Mouse (Mus musculus): ENCODE measurements around the gene Capn6.

The Capn6 gene

DNA sequence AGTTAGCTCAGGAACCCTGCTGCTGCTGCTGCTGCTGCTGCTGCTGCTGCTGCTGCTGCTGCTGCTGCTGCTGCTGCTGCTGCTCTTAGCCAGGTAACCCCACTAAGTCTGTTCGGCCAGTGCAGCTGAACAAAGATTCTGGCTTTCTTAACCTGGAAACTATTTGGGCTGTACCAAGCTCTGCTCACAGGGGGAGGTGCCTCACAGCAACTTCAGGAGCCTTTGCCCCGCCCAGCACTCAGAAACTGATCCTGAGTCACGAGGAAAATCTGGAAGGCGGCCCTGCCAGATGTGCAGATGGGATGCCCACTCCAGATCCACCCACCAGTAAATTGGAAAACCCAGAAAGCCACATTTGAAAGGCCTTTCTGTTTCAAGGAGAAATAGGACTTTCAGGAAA is at the start of gene Capn6:
Gene Capn6 (minus strand): TSS at position 203 of the 400 bp plus-strand sequence.
- no peak for DNase-seq (ENCODE audit: low read depth in 2 of 2, low spot score in 2 of 2)

DNA sequence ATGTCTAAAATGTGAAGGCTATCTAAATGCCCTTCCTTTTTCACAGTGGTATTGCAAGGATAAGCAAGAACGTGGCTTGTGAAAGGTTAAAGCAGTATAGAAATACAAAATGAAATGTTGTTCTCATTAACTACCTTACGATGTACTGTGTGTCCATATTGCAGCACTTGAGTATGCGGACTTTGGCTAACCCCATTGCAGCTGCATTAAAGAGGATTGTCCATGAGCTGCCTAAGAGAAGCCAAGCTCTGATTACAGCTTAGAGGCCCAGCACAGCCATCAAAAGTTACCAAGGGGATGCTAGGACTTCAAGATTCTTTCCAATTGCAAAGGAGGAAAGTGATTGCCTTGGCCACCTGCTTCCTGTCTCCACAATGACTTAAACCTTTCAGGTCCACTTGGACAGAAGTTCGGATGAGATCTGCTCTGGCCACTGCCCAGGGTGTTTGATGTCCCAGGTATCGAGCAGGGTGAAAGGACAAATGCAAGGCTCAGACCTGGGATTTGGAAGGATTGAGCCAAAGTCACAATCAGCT is 40.0 kb upstream of the Capn6 start:
- no peak for DNase-seq (ENCODE audit: low read depth in 2 of 2, low spot score in 2 of 2)

DNA sequence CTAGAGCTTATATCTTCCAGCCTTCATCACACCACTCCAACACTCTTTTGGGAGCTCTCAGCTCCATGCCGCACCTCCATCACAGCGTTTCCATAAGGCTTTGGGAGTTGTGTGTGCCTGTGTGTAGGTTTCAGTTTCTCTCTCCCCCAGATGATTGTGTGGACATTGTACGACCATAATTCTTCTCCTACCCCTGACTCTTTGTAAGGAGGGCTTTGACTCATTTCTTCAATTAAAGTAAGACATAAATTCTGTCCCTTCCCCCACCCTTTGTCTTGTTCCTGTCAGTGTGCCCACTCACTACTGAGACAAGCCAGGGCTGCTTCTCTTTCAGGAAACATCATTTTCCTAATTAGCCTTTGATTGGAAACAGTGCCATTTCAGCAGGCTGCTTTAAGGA is 24.1 kb upstream of the Capn6 start:
- no peak for DNase-seq (ENCODE audit: low read depth in 2 of 2, low spot score in 2 of 2)

- DNase-seq (ENCODE audit: low read depth in 2 of 2, low spot score in 2 of 2) = no peak
Measured at GRCm38 (mm10) chrX:143849969-143850368, 22.8 kb upstream of the Capn6 start.

DNA sequence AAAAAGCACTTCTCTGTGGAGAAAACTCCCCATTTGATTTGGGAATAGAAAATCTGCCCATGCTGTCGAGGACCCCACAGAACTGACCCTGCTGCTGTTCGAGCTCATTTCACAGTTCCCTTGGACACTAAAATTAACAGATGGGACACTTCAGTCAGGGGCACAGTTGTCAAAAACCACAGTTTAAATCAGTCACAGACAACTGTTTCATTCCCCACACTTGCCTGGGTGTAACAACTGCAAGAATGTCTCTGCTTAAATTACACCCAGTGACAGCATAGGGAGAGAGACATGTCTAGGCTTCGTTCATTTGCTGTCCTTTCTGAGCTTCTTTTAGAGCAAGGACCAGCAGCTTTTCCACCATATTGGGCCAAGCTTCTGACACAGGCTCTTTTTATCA is 19.4 kb upstream of the Capn6 start:
- DNase-seq (ENCODE audit: low read depth in 2 of 2, low spot score in 2 of 2) = no peak

DNA sequence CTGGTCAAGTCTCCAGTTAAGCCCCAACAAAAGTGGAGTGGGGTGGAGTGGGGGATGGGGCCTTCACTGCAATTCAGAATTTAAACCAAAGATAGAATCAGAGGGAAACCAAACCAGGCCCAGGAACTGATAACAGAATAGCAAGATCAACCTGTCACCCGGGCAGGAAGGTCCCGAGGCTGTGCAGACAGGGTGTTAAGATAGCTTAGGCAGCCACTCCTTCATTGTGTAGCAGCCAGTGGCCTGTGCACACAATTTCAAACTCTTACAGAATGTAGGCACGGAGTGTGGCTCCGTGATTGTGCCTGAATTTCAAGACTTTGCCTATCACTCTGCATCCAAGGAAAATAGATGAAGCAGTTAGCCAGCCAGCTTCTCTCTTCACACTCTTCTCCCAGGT is 693 bp downstream of the Capn6 start:
- DNase-seq (ENCODE audit: low read depth in 2 of 2, low spot score in 2 of 2) = no peak

DNA sequence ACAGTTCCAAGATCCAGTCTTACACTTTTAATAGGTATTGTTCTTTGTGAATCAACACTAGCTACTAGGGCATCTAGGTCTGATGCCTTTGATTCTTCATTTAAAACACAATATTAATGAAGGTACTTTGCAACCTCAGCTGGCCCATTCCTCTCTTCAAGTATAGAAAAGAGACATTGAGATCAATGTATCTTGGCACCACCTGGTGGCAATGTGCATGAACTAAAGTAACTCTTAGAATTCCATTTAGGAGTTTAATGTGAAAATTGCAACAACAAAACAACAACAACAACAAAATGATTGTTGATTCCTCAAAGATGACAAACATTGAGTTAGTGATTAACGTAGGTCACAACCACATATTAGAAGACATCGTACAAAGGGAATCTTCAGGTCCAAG is 8.3 kb downstream of the Capn6 start:
- DNase-seq (ENCODE audit: low read depth in 2 of 2, low spot score in 2 of 2) = no peak

DNA sequence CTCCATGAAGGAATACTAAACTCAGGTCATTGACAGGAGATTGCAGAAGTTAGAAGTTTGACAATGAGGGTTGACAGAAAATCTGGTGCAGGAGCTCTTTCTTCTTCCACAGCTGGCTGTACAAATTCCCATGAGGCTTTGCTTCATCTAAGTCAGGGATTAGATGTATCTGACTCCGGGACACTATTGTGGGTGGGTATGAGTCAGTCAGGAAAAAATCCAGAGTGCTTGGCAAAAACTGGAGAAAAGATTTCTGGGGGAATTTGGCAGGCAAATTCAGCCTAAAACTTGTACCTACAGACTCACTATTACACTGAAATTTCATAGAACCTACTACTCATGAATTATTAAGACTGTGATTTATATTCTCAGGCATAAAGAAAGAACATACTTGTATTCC is 11.3 kb downstream of the Capn6 start:
- DNase-seq (ENCODE audit: low read depth in 2 of 2, low spot score in 2 of 2) = no peak

DNA sequence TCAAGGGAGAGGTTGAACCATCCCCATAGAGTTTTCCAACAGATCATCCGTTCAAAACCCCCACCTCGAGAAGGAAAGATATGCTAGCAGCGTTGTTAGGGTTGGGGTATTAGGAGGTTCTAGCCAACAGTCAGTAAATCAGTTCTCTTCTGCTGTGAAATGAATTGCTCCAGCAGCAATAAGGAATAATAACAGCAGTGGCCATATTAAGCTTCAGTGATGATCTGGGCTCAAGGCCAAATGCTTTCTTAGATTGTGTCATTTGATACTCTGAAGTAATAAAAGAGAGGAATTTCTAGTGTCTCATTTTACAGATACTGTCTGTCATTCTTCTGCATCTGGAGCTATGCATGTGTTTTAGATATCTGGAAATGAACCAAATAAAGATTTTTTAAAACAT is 64.7 kb downstream of the Capn6 start:
- DNase-seq (ENCODE audit: low read depth in 2 of 2, low spot score in 2 of 2) = no peak
